Mouse (Mus musculus) forebrain, embryonic 15.5 days (tissue): ENCODE data around the gene Mmp19. TPM values are rescaled to one million over a fixed set of nuclear protein-coding genes. Genes with fewer than 3 reads are reported as not detected.
A peak's percentile ranks its signal among the peaks of the same experiment; 100 is the strongest.
"Not testable (repeated sequence)": the region's sequence is repeated elsewhere in the genome, so short reads cannot be mapped to it uniquely, and the experiment has no call there.

Experiments used
- ATAC-seq: fragments of 200-750 bp; cut with Nextera tagmentation; replicated peaks from 2 replicates; pipeline ENCODE4 v1.8.0; 2017; ENCODE audit warnings: mild to moderate bottlenecking, moderate TSS enrichment, moderate library complexity
- H3K27ac ChIP-seq: fragments of 300-500 bp; sonication (generic); replicated peaks from 2 replicates; pipeline ENCODE4 v1.5.1; 2015; ENCODE audit warnings: mild to moderate bottlenecking, inconsistent platforms
- H3K27me3 ChIP-seq: fragments of 300-500 bp; sonication (generic); 2 replicates; pipeline ENCODE4 v1.6.1; 2015; ENCODE audit warnings: inconsistent platforms
- H3K36me3 ChIP-seq: fragments of 300-500 bp; sonication (generic); 2 replicates; pipeline ENCODE4 v1.6.1; 2015; ENCODE audit warnings: mild to moderate bottlenecking, inconsistent platforms
- H3K4me1 ChIP-seq: fragments of 300-500 bp; sonication (generic); 2 replicates; pipeline ENCODE4 v1.6.1; 2015; ENCODE audit warnings: inconsistent platforms
- H3K4me2 ChIP-seq: fragments of 300-500 bp; sonication (generic); replicated peaks from 2 replicates; pipeline ENCODE4 v1.6.1; 2015; ENCODE audit warnings: mild to moderate bottlenecking, inconsistent platforms
- H3K4me3 ChIP-seq: fragments of 300-500 bp; sonication (generic); 2 replicates; pipeline ENCODE4 v1.5.1; 2015; ENCODE audit warnings: mild to moderate bottlenecking, inconsistent platforms
- H3K9ac ChIP-seq: fragments of 300-500 bp; sonication (generic); replicated peaks from 2 replicates; pipeline ENCODE4 v1.6.1; 2015; ENCODE audit warnings: mild to moderate bottlenecking, inconsistent platforms
- H3K9me3 ChIP-seq: fragments of 300-500 bp; sonication (generic); 2 replicates; pipeline ENCODE4 v1.6.1; 2016; ENCODE audit warnings: inconsistent platforms
- WGBS: fragments of 180-500 bp; shearing (Covaris S2); methylation state at CpG from one replicate; pipeline ENCODE4 v1.1.7; 2015; ENCODE audit warnings: mixed read lengths; 5-methylcytosine and 5-hydroxymethylcytosine counted together
- polyA plus RNA-seq: library from polyadenylated mRNA; unstranded; fragments of >200 nt; fragmentation: Nextera tagmentation; extraction: Ambion mirVana; gene quantifications from 2 replicates; pipeline ENCODE4 v1.2.1, GENCODE M21; 2015

Gene Mmp19
- polyA plus RNA-seq, 1 experiment from 2014 or later, result 0.20 TPM

DNA sequence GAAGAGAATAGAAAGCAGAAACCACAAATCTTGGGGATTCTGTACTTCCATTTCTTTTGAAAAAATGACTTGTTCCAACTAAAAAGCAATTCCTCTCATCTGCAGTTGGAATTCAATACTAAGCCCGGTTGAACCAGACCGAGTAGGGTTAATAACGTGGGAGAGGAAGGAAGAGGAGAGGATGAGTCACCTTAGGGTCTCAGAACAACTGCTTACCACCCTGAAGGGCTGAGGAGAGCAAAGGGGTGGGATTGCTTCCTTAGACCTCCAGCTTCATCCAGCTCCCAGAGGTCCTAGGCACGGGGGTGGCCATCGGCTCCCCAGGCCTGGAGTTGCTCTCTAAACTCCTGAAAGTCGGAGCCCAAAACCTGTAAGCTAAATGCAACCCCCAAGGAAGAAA lies 12.7 kb downstream of the Mmp19 start:
- H3K27me3 ChIP-seq, result no peaks in the 10 kb centered on the region
- H3K36me3 ChIP-seq, result peaks cover 5% of the 10 kb centered on the region; the same call in 1 of the 2 replicates
- H3K9ac ChIP-seq, result peak overlapping the region; percentile 80
- 8% methylated on average over 6 of the region's 6 CpGs for WGBS
- H3K4me1 ChIP-seq, result peaks cover 38% of the 10 kb centered on the region
- H3K9me3 ChIP-seq, result no peaks in the 10 kb centered on the region
- peak overlapping the region; percentile 75 for H3K4me2 ChIP-seq
- peak overlapping the region; percentile 57 for H3K4me3 ChIP-seq
- peak overlapping the region; percentile 99 for H3K27ac ChIP-seq
- ATAC-seq, result no peak

DNA sequence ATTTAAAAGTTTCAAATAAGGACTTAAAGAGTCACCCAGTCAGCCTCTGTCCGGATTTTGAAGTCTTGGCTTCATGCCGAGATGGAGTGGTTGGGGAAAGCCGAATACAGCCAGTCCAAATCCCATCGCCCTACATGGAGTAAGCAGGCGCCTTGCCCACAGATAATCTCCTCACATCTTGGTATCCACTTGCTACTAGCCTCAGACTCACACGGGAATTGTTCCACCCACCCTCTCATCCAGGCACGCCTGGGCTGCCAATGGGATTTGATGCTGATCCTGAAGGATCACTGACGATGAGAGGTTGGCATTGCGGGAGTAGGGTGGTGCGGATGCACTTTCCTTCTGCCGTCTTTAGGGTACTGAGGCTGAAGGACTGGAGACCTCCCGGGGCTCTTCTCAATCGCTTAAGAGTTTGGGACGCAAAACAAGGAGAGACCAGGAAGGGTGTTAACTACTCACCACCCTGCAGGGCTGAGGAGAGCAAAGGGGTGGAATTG lies 13.1 kb downstream of the Mmp19 start, which contains the start of gene Dnajc14:
Dnajc14 (plus strand) TSS at position 292 of the 500 bp plus-strand sequence.
- peak; percentile 24; the same call in 1 of the 2 replicates for ATAC-seq
- peak within 1 kb of the TSS; percentile 57 for H3K4me3 ChIP-seq
- H3K4me2 ChIP-seq, result peak within 1 kb of the TSS; percentile 75
- no peaks in the 10 kb centered on the region for H3K9me3 ChIP-seq
- peaks cover 7% of the 10 kb centered on the region; the same call in 1 of the 2 replicates for H3K36me3 ChIP-seq
- 0% methylated on average over 14 of the region's 14 CpGs for WGBS
- peak within 1 kb of the TSS; percentile 99 for H3K27ac ChIP-seq
- H3K9ac ChIP-seq, result peak within 1 kb of the TSS; percentile 80
- H3K4me1 ChIP-seq, result peaks cover 43% of the 10 kb centered on the region
- H3K27me3 ChIP-seq, result no peaks in the 10 kb centered on the region

GRCm38 (mm10) chr10:128804271-128805091 lies 13.8 kb downstream of the Mmp19 start, which contains the start of gene Tmem198b:
TSS of gene Tmem198b (minus strand) at chr10:128804370.
- no peaks in the 10 kb centered on the region for H3K27me3 ChIP-seq
- peaks cover 7% of the 10 kb centered on the region; the same call in 1 of the 2 replicates for H3K36me3 ChIP-seq
- under 1% methylated on average over 26 of the region's 28 CpGs for WGBS
- peaks cover 50% of the 10 kb centered on the region for H3K4me1 ChIP-seq
- H3K4me2 ChIP-seq, result peak within 1 kb of the TSS; percentile 75
- ATAC-seq, result peak; percentile 73
- H3K4me3 ChIP-seq, result peak within 1 kb of the TSS; percentile 57
- H3K27ac ChIP-seq, result peak within 1 kb of the TSS; percentile 99
- peak within 1 kb of the TSS; percentile 80 for H3K9ac ChIP-seq
- no peaks in the 10 kb centered on the region for H3K9me3 ChIP-seq

DNA sequence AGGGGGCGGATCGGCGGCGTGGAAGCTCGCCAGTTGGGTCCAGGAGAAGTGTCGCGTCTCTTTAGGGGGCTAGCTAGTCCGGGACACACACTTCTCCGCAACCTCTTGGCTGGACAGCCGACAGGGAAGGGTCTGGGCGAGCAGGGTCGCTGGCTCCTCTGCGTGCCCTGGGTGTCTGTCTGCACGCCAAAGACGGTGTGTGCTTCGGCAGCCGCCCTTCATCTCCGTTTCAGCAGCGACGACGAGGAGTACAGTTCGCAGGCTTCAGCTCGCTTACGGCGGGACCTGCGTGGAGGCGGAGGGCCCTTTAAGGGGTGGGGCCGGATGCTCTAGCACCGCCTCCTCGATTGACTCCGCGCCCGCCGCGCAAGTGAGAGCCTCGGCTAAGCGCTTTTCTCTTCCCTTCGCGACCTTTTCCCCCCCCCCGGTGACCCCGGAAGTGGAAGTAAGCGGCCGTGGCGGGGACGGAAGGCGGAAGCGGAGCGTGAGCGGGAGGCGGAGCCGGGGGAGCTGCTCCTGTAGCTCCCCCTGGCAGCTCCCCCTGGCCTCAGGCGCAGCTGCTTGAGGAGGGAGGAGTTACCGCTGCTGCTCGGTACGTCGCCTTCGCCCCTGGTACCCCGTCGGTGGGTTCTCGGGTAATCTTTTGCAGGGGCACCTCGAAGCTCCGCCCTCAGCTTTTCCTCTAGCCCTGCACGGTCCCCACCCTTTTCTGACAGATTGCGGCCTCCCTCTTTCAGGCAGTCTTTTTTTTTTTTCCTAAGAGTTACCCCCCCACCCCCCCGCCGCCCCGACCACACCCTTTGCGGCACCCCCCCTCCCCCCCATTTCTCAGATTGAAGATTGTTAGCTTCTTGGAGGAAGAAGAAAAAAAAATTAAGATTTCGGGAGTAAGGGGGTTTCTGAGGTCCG lies 14.6 kb downstream of the Mmp19 start:
- peak overlapping the region; percentile 80 for H3K9ac ChIP-seq
- peak overlapping the region; percentile 57 for H3K4me3 ChIP-seq
- peak overlapping the region; percentile 99 for H3K27ac ChIP-seq
- no peaks in the 10 kb centered on the region for H3K27me3 ChIP-seq
- WGBS, result 2% methylated on average over 65 of the region's 70 CpGs
- H3K36me3 ChIP-seq, result peaks cover 10% of the 10 kb centered on the region; the same call in 1 of the 2 replicates
- peaks cover 57% of the 10 kb centered on the region for H3K4me1 ChIP-seq
- no peaks in the 10 kb centered on the region for H3K9me3 ChIP-seq
- H3K4me2 ChIP-seq, result peak overlapping the region; percentile 75
- ATAC-seq, result peak; percentile 94

- Histone ChIP-seq H3K27me3 (no peaks in the 10 kb centered on the region), H3K36me3 (peaks cover 5% of the 10 kb centered on the region; the same call in 1 of the 2 replicates), H3K9ac (peak overlapping the region; percentile 80), H3K9me3 (no peaks in the 10 kb centered on the region), H3K4me1 (peaks cover 58% of the 10 kb centered on the region), H3K4me2 (peak overlapping the region; percentile 75), H3K27ac (peak overlapping the region; percentile 99), H3K4me3 (peak overlapping the region; percentile 57)
- no peak for ATAC-seq
- 69% methylated on average over 6 of the region's 6 CpGs for WGBS
Measured at GRCm38 (mm10) chr10:128806086-128806485, 15.4 kb downstream of the Mmp19 start.

GRCm38 (mm10) chr10:128807018-128807417 lies 16.3 kb downstream of the Mmp19 start:
- Histone ChIP-seq H3K27me3 (no peaks in the 10 kb centered on the region), H3K27ac (no peak overlapping the region), H3K4me3 (peak overlapping the region; percentile 57), H3K9ac (peak overlapping the region; percentile 80), H3K9me3 (no peaks in the 10 kb centered on the region), H3K36me3 (0 out of 2 replicates have a peak, but pooled peaks cover 4% of the 10 kb centered on the region), H3K4me1 (peaks cover 58% of the 10 kb centered on the region), H3K4me2 (peak overlapping the region; percentile 75)
- 90% methylated on average over 8 of the region's 8 CpGs for WGBS
- no peak for ATAC-seq

- Histone ChIP-seq H3K9ac (no peak within 1 kb of the TSS), H3K36me3 (peaks cover 69% of the 10 kb centered on the region)
Measured at GRCm38 (mm10) chr10:128817033-128817432, 26.3 kb downstream of the Mmp19 start, which contains the start of gene Sarnp. TSS of gene Sarnp (plus strand) at chr10:128817333.

DNA sequence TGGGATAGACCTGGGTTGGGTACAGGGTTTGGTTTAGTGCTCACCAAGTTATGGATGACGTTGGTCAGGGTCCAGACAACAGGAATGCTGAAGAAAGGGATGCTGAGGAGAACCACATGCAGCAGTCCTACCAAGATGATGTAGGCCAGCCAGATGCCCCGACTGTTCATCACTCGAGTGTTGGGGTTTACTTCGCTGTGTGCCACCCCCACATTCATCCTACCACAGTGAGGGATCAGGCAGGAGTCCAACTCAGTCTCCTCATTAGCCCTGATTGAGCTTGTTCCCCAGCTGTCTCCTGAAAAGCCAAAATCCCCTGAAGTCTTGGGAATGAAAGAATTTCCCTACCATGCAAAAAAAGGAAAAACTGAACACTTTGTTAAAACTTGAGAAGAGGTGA lies 29.5 kb downstream of the Mmp19 start:
- peaks cover 27% of the 10 kb centered on the region for H3K4me1 ChIP-seq
- peaks cover 57% of the 10 kb centered on the region for H3K36me3 ChIP-seq
- no peak overlapping the region for H3K4me3 ChIP-seq
- ATAC-seq, result no peak
- H3K9ac ChIP-seq, result no peak overlapping the region
- H3K9me3 ChIP-seq, result no peaks in the 10 kb centered on the region
- H3K4me2 ChIP-seq, result no peak overlapping the region
- H3K27me3 ChIP-seq, result no peaks in the 10 kb centered on the region
- 80% methylated on average over 4 of the region's 4 CpGs for WGBS
- H3K27ac ChIP-seq, result no peak overlapping the region

More at GRCm38 (mm10) chr10:128817033-128817432, 26.3 kb downstream of the Mmp19 start, which contains the start of gene Sarnp:
- H3K9me3 ChIP-seq, result no peaks in the 10 kb centered on the region
- no peak within 1 kb of the TSS for H3K4me2 ChIP-seq
- no peaks in the 10 kb centered on the region for H3K27me3 ChIP-seq
- no peak within 1 kb of the TSS for H3K27ac ChIP-seq
- no peak for ATAC-seq
- WGBS, result 94% methylated on average over 13 of the region's 13 CpGs
- H3K4me3 ChIP-seq, result no peak within 1 kb of the TSS
- peaks cover 12% of the 10 kb centered on the region for H3K4me1 ChIP-seq

- H3K4me1 ChIP-seq, result peaks cover 27% of the 10 kb centered on the region
Measured at GRCm38 (mm10) chr10:128821358-128822056, 30.8 kb downstream of the Mmp19 start, which contains the start of gene Ormdl2. TSS of gene Ormdl2 (minus strand) at chr10:128821645.

DNA sequence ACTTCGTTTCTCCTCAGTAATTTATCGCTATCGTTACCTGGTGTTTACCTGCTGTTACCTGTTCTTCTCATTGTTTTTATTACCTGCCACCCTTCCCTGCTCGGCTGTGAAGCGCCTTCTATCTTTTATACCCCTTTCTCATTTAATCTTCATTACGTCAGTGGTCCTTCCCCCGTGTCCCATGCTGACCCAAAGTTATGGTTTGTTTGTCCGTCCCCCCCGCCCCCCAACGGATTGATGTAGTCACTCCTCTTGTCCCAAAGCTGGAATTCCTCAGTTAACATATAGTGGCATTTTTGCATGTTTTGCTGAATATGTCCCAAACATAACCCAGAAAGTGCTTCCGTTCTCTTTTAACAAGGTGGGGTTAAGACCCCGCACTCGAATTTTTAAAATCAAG lies 31.4 kb downstream of the Mmp19 start:
- Histone ChIP-seq H3K9me3 (no peaks in the 10 kb centered on the region), H3K36me3 (peaks cover 42% of the 10 kb centered on the region), H3K27ac (peak overlapping the region; percentile 58; the same call in 1 of the 2 replicates), H3K4me2 (peak overlapping the region; percentile 58), H3K27me3 (no peaks in the 10 kb centered on the region), H3K9ac (peak overlapping the region; percentile 74), H3K4me1 (peaks cover 27% of the 10 kb centered on the region), H3K4me3 (peak overlapping the region; percentile 74)
- ATAC-seq, result peak; percentile 4
- WGBS, result 3% methylated on average over 13 of the region's 13 CpGs

More at GRCm38 (mm10) chr10:128821358-128822056, 30.8 kb downstream of the Mmp19 start, which contains the start of gene Ormdl2:
- Histone ChIP-seq H3K27ac (peak within 1 kb of the TSS; percentile 58; the same call in 1 of the 2 replicates), H3K4me3 (peak within 1 kb of the TSS; percentile 74), H3K27me3 (no peaks in the 10 kb centered on the region), H3K9me3 (no peaks in the 10 kb centered on the region), H3K9ac (peak within 1 kb of the TSS; percentile 74), H3K4me2 (peak within 1 kb of the TSS; percentile 58), H3K36me3 (peaks cover 48% of the 10 kb centered on the region)
- ATAC-seq, result peak; percentile 100
- WGBS, result under 1% methylated on average over 46 of the region's 46 CpGs

DNA sequence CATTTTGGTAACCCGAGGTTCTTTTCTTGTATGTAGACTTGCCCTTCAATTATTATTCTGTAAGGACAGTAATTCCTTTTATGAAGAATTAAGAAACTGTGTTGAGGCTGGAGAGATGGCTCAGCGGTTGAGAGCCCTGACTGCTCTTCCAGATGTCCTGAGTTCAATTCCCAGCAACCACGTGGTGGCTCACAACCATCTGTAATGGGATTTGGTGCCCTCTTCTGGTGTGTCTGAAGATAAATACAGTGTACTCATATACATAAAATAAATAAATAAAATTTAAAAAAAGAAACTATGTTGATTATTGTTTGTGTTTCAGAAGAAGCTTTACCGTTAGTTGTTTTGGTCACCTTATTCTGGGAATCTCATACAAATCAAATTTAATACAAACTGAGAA lies 32.4 kb downstream of the Mmp19 start:
- Histone ChIP-seq H3K36me3 (peaks cover 36% of the 10 kb centered on the region), H3K4me1 (peaks cover 27% of the 10 kb centered on the region), H3K4me3 (peak overlapping the region; percentile 74; the same call in 1 of the 2 replicates), H3K4me2 (peak overlapping the region; percentile 58)
- not testable (repeated sequence) for H3K27me3 ChIP-seq, H3K27ac ChIP-seq, H3K9ac ChIP-seq, H3K9me3 ChIP-seq, ATAC-seq
- 77% methylated on average over 4 of the region's 4 CpGs for WGBS
